Mouse (Mus musculus) left cerebral cortex, adult 2 months (tissue): ENCODE measurements at regions not wholly inside any gene's neighbourhood (a gene's known extent, or its start where the extent isn't known, plus 50 kb on each side); places are given as distances from the start of the nearest gene placed in this dataset.

Experiments used
- DNase-seq, 2 experiments: peaks; one replicate each; pipeline ENCODE4 v3.0.0; 2021 to 2022; ENCODE audit warnings: low spot score in 2 of 2, mixed read lengths in 1 of 2; ENCODE audit errors: extremely low spot score in 1 of 2
- H3K27ac ChIP-seq: fragments of 200-600 bp; 2 replicates; pipeline ENCODE4 v1.8.1; 2022
- H3K4me3 ChIP-seq: fragments of 200-600 bp; 2 replicates; pipeline ENCODE4 v1.8.1; 2022
- CTCF ChIP-seq: fragments of 200-600 bp; IDR thresholded peaks from 2 replicates; pipeline ENCODE4 v1.8.1; 2022; ENCODE audit warnings: antibody characterized with exemption, mild to moderate bottlenecking, moderate library complexity
- intact Hi-C: fragments of 180-260 bp; cut with DNase I; formaldehyde crosslinking; loops from one replicate; pipeline ENCODE4 v1.15.1; 2025

DNA sequence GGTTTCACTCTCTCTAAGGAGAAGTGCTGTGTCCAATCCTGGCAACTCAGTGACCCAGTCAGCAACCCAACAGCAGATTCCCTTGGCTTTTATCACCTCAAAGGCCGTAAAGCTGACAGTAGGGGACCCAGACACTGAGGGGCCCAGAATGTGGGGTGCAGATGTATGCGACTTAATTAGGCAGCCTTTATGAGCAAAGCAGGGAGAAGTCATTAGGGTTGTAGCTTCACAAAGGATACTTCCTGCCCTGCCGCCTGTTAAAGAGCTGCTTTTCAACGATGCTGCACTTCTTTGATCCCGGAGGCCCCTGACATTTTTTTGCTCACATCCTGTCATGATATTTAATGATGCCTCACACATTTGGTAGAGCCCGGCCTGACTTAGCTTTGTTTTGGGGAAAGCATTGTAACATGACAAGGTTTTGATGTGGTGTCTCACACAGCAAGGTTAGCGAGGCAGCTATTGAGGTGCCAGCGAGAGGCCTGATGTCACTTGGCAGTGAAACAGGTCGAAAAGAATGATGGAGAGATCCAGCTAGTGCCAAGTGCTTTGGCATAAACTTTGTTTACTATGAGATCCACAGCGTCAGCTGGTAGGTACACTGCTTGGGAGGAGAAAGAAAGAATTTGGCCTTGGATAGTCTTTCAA, 240.2 kb downstream of the Slc4a3 start:
- no peak for DNase-seq
- no peak overlapping the region for H3K27ac ChIP-seq
- no peak overlapping the region for H3K4me3 ChIP-seq
- no peak for TF ChIP-seq CTCF
- intact Hi-C loops: no loop called here

DNA sequence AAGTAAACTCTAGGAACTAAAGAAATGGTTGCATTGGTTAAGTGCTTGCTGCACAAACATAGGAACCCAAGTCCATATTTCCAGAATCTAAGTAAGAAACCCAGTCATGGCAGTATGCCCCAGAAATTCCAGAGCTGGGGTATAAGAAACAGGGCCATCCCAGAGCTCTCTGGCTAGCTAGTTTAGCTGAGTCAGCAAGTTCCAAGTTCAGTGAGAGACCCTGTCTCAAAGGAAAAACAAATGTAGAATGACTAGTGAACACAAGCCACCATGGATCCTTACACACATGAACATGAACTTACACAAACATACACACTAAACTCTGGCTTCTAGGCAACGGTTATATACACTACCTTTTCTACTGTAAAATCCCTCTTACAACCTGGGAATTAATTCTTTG, 245.4 kb downstream of the Slc4a3 start:
- TF ChIP-seq CTCF: no peak
- Histone ChIP-seq H3K4me3 (no peak overlapping the region), H3K27ac (no peak overlapping the region)
- intact Hi-C loops: no loop called here
- DNase-seq: no peak

DNA sequence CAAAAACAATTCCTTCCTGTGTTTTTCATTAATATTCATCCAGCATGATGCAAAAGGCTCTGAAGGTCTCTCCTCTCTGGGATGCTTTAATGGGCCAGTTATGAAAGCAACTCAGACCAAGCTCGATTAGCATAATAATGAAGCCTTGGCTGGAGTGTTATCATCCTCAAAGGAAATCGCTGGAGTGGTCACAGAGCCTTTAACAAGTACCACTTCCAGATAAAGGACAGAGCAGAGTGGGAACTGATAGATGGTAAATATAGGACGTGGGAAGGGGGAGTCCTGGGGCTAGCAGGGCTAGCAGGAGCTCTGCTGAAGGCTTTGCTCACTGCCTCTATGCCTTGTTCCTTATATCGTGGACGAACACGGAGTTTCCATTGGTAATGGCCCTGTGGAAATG, 251.7 kb downstream of the Slc4a3 start:
- no peak for TF ChIP-seq CTCF
- Histone ChIP-seq H3K4me3 (no peak overlapping the region), H3K27ac (no peak overlapping the region)
- intact Hi-C loops: no loop called here
- DNase-seq: no peak

DNA sequence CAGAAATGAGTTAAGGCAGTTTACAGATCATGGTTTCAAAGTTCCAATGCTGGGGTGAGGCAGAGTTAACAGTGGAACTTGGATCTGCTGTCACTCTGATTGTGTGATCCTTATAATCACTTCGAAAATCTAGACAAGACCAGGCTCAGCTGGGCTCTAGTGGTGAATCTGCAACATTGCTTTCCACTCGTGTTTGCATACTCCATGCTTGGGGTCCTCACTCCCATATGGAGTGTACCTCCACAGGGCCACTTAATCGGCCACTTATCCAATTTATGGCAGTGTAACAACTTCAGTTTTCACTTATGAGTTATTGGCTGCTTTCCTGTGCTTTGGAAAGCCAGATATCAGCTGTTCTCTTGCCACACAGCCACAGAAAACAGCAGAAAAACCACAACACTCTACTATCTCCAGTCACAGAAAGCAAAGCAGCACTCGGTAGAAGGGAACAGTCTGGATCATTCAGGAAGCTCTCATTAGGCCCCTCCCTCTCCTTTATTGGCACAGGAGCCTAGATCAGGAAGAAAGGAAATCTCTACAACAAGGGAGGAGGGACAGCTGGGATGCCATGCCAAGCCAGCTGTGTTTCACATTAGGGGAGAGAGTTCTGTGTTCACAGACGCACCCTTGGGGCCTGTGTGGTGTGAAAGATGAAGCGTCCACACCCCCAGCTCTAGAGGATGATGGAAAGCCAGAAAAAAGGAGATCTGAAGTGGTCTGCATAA, 252.5 kb downstream of the Slc4a3 start:
- H3K4me3 ChIP-seq: no peak overlapping the region
- intact Hi-C loops: no loop called here
- no peak overlapping the region for H3K27ac ChIP-seq
- no peak for DNase-seq
- TF ChIP-seq CTCF: no peak

DNA sequence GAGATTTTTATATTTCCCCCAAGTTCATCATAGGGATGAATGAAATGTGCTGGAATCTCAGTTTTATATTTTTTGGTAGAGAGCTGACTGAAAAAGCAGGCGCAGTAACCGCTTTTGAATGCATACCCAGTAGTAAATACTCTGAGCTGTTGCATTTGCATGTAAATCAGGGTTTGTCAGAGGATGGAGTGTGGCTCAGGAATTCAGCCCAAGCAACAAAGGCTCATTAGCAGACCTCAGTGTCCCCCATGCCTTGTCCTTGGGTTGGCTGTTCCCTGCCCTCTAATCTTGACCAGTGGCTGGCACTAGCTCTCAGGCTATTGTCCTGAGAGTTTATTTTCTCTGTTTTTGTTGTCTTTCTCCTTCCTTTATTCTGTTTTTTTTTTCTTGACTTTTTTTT, 258.4 kb downstream of the Slc4a3 start:
- DNase-seq: no peak
- Histone ChIP-seq H3K4me3 (no peak overlapping the region), H3K27ac (no peak overlapping the region)
- TF ChIP-seq CTCF: no peak
- intact Hi-C loops: no loop called here

DNA sequence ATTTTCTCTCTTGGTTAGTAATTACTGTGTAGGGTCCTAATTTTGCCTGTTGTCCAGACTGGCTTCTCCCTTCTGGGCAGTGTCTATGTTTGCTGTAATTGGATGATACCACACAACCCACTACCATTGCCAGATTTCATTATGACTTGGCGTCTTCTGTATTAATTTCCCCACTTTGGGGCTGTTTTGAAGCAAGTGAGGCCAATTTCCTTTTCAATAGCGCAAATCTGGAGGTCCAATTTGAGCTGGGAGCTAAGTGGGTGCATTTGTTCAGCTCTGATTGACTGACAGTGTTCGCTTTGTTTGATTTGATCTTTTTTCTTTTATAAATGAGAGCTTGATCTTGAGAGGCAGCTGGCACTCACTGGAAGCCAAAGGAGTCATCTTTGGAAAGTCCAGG, 266.4 kb downstream of the Slc4a3 start:
- Histone ChIP-seq H3K27ac (no peak overlapping the region), H3K4me3 (no peak overlapping the region)
- DNase-seq: no peak
- no peak for TF ChIP-seq CTCF
- intact Hi-C loops: loop anchor here (5.0 kb wide), 1 partner anchor 1700 kb away; no protein-coding TSS in a partner anchor

DNA sequence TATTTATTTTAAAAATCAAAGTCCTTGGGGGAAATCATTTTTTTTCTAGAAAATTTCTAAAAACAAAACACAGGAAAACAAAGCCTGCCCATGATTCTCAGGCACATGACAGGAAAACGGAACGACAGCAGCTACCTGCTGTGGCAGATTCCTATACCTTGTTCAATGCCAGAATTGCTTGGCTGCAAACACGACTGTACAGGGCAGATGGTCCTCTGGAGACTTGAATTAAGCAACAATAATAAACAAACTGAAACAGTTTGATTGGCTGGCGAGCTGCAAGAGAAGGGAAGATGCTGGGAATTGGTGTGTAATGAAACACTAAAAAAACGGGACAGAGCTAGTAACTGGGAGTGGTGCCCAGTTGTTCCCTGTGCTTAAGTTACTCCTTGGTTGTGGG, 280.1 kb downstream of the Slc4a3 start:
- DNase-seq: no peak
- no peak overlapping the region for H3K4me3 ChIP-seq
- intact Hi-C loops: no loop called here
- TF ChIP-seq CTCF: no peak
- no peak overlapping the region for H3K27ac ChIP-seq

DNA sequence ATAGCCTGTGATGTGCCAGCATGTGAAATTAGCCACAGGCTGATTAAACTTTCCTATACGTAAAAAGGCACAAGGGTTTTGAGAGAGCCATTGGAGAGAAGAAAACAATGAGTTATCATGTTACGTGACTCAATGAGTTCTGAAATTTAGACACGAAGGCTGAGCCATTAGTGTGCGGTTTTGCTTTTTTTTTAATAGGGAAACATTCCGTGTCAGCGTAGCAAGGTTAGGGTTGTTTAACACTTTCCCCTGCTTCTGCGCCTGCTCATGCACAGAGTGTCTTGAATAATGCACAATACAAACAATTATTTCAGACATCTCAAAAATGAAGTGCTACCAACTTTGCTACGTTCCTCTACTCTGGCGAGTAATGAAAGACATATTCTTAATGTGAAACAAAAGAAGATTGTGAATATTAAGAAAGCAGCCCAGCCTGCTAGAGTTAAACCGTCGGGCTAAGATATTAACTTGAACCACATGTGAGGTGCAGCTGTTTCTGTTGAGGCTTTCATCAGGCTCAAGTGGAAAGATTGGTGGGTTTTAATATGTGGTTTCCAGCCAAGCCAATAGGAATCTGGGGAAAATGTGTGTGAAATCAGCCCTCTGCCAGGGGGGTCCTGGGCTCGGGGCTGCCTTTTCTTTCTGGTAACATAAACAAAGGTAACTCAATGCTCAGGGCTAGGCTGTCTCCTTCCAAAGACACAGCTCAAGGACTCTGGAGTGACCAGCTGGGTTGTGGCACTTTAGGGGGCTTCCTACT, 287.2 kb downstream of the Slc4a3 start:
- H3K27ac ChIP-seq: no peak overlapping the region
- intact Hi-C loops: no loop called here
- no peak for DNase-seq
- TF ChIP-seq CTCF: no peak
- no peak overlapping the region for H3K4me3 ChIP-seq

DNA sequence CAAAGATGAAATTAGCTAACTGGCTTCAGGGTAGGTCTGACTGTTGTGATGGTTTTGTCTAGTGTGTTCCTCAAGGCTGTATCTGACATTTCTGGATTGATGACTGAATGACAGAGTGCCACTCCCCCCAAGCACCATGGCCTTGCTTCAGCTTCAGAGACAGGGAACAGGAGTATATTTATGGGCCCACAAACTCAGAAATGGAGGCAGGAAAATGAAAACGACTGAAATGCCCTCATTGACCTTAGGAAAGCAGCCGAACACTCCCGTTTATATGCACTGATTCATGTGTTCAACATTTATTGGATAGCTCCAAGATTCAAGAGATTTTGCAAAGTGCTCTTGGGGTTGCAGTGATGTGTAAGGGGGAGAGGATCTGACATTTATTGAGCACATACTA, 288.3 kb downstream of the Slc4a3 start:
- Histone ChIP-seq H3K4me3 (no peak overlapping the region), H3K27ac (no peak overlapping the region)
- DNase-seq: no peak
- intact Hi-C loops: no loop called here
- no peak for TF ChIP-seq CTCF

DNA sequence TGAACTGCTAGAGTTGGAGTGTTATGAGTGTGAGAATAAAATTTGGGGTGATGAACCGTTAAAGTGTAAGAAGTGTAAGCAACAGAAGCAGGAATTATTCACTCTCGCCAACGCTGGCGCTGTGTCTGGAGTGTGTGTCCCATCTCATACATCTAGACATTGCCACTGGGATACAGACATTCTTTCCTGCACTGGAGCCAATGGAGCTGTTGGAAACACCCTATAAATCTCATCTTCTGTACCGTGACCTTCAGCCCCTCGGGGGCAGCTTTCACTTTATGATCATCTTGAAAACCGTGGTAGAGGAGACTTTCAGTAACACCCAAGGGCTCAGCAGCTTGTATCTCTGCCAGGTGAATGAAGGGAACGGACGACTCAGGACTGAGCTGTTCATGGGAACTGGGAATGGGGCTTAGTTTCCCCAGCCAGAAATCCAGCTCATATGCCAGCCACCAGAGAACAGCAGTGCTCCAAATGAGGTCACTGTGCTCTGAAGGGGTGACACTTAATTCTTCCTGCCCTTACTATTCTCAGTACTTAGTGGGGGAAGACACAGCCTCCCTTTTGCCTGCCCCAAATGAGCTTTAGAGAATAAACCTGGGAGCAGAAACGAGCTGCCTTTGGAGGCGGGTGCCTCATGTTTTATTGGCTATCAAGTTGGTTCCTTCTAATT, 293.6 kb downstream of the Slc4a3 start:
- intact Hi-C loops: no loop called here

DNA sequence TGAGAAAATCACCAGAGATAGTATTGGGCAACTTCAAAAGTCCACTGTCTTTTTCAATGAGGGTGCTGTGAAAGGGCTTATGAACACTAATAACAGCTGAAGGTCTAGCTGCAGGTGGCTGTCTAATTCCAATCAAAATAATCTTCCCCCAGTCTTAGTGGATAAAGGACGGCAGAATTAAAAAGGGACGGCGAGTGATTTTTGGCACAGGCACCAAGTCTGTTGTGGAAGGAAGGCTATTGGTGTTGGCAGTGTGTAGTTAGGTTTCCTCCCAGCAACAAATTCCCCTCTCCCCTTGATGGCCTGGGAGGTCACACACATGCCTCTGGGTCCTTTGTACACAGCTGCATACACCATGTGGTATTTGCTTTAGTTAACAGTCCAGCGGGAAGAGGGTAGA, 296.3 kb downstream of the Slc4a3 start:
- intact Hi-C loops: no loop called here
- TF ChIP-seq CTCF: no peak
- H3K27ac ChIP-seq: no peak overlapping the region
- DNase-seq: no peak
- H3K4me3 ChIP-seq: no peak overlapping the region

More for the DNA sequence above, 293.6 kb downstream of the Slc4a3 start:
- DNase-seq: no peak
- TF ChIP-seq CTCF: no peak
- Histone ChIP-seq H3K4me3 (no peak overlapping the region), H3K27ac (no peak overlapping the region)

DNA sequence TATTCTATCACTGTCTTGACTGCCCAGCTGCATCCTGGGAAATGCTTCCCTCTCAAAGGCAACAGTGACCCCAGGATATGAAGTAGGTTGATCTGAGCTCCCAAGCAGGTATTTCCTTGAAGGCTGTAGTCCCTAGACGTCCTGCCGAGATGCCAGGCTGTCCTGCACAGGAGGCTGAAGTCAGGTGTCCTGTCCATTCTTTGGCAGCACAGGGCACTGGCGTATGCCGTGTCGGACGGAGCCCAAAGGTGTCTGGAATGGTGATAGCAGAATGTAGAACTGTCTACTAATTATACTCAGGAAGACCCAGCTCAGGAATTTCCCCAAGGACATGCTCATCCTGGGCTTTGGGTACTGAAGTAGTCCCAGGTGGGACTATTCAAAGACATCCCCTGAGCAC, 297.3 kb downstream of the Slc4a3 start:
- intact Hi-C loops: no loop called here
- no peak for DNase-seq
- no peak overlapping the region for H3K4me3 ChIP-seq
- TF ChIP-seq CTCF: no peak
- no peak overlapping the region for H3K27ac ChIP-seq
